In genomic region chr1:187755528-187755927, GRCm38 (mm10) we compare ENCODE assay signal across 16 mouse cellular contexts.
"Had no signal": no experiment of that assay in that cellular context is flagged by ENCODE, and none has a peak within 500 bp of the region (broad histone marks: within the 10 kb centered on the region; RNA-seq: fewer than 3 reads in every experiment).

No protein-coding gene starts in this region.

- H3K36me3 ChIP-seq: limb, embryonic 10.5 days; limb, embryonic 13.5 days; liver, embryonic 15.5 days had no signal

- ATAC-seq: hindbrain, postnatal 0 days; inflammation-experienced regulatory T-cells, adult 6 months; intestine, embryonic 16.5 days had no signal

- H3K9me3 ChIP-seq: limb, embryonic 10.5 days; limb, embryonic 13.5 days; liver, embryonic 15.5 days had no signal

- H3K27ac ChIP-seq: hindbrain, postnatal 0 days; layer of hippocampus, adult 2 months; limb, embryonic 10.5 days; limb, embryonic 13.5 days; liver, embryonic 15.5 days had no signal

- DNase-seq: layer of hippocampus, adult 9-11 months; lung, adult 2 months; lung, postnatal 14 days; lung, postnatal 4 days; midbrain, embryonic 14.5 days; thymus, adult 18-20 months; thymus, postnatal 4 days had no signal

- H3K4me3 ChIP-seq: layer of hippocampus, adult 2 months; limb, embryonic 10.5 days; limb, embryonic 13.5 days; liver, embryonic 15.5 days had no signal

- H3K27me3 ChIP-seq: limb, embryonic 13.5 days; liver, embryonic 15.5 days had no signal

- H3K4me1 ChIP-seq: limb, embryonic 10.5 days; limb, embryonic 13.5 days; liver, embryonic 15.5 days had no signal

- H3K9ac ChIP-seq: limb, embryonic 13.5 days; liver, embryonic 15.5 days had no signal

- H3K4me2 ChIP-seq: limb, embryonic 13.5 days; liver, embryonic 11.5 days; liver, embryonic 15.5 days; midbrain, embryonic 11.5 days had no signal
